Mouse (Mus musculus) lung, postnatal 0 days (tissue): Measurements from ENCODE around the gene Zmynd10.
A peak's percentile ranks its signal among the peaks of the same experiment; 100 is the strongest.
"Not testable (repeated sequence)": the region's sequence is repeated elsewhere in the genome, so short reads cannot be mapped to it uniquely, and the experiment has no call there.

Source experiments
- CTCF ChIP-seq: IDR thresholded peaks from 2 replicates; pipeline ENCODE4 v1.5.1; 2016; ENCODE audit warnings: antibody characterized with exemption, mild to moderate bottlenecking
- EP300 ChIP-seq: IDR thresholded peaks from 2 replicates; pipeline ENCODE4 v1.6.1; 2016; ENCODE audit warnings: antibody characterized with exemption, mild to moderate bottlenecking, control low read depth

DNA sequence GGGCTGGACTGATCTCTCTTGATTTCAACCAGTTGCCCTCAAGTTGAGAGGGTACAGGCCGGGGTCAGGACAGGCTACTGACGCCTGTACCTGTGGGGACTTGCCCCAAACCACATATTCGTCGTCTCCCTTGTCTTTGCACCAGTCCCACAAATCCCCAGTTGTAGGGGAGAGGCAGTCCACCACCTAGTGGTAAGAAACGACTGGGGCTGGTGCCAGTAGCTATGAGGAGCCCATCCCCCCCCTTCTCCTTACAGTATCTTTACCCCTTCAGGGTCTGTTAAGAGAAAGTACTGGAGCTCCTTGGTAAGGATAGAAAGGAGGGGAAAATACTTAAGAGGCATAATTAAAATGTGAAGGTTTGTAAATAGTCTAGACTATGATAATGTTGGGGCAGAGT lies 18.5 kb downstream of the Zmynd10 start:
- TF ChIP-seq CTCF, result peak; percentile 61
- not testable (repeated sequence) for TF ChIP-seq EP300
